Mouse (Mus musculus): Measurements from ENCODE around the gene Rims4.

DNA sequence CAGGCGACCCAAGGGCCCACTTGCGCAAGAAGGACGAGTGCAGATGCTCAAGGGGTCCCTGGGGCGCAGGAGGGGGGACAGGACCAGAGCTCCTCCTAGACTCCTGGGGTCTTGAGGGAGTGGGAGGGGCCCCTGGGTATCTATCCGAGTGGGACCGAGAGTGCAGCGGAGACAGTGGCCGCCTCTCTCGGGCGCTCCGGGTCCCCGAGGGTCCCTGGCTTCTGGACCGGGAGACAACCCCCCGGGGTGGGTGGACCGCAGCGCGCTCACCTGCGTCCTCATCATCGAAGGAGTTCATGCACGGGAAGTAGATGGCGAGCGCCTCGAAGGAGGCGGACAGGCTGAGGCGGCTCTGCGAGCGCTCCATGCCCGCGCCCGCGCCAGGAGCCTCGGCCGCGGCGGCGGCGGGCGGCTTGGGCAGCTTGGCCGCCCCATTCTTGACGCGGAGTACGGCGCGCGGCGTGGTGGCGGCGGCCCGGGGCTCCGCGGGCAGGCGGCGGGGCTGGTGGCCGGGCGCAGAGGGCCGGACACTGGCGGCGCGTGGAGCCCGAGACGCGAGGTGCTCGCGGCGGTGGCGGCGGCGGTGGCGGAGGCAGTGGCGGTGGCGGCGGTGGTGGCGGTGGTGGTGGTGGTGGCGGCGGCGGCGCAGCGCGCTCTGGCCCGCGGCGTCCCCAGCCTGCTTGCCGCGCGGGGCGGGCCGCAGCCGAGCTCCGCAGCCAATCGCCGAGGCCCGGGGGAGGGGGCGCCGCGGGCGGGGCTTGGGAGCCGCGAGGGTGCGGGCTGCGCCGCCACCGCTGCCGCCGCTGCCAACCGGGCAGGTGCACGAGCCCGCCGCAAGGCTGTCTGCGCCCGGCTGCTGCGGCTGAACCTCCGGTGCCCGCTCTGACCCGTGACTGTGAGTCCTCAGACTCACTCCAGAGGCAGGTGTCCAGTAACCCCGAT lies at the start of gene Rims4:
- TF ChIP-seq CTCF (IDR thresholded peaks at IDR 0.05; ENCODE audit: borderline replicate concordance, insufficient read depth, low read length) (no peak), POLR2A (IDR thresholded peaks at IDR 0.05; ENCODE audit: low read depth, low read length) (no peak)

Data from embryonic fibroblast, embryonic 13.5 days (primary cell).